Mouse (Mus musculus): ENCODE results near the gene Lrrc73. TPM values are rescaled to one million over a fixed set of nuclear protein-coding genes. Genes with fewer than 3 reads are reported as not detected.

Gene Lrrc73
- 0.89 and 0.91 TPM in 2 replicates for polyA plus RNA-seq (2016; fragmentation: Nextera tagmentation; extraction: Ambion mirVana)

- Histone ChIP-seq H3K27ac (ENCODE audit: poor library complexity, severe bottlenecking) (no peak within 1 kb of the TSS), H3K27me3 (replicated peaks) (peaks cover 30% of the 10 kb centered on the region), H3K4me1 (replicated peaks) (peaks cover 24% of the 10 kb centered on the region), H3K9ac (peak within 1 kb of the TSS; percentile 74), H3K4me2 (peak within 1 kb of the TSS; percentile 100), H3K4me3 (peak within 1 kb of the TSS; percentile 72), H3K36me3 (peaks cover 60% of the 10 kb centered on the region), H3K9me3 (replicated peaks) (0 out of 2 replicates have a peak, but pooled peaks cover 4% of the 10 kb centered on the region)
- 2% methylated on average over 45 of the region's 48 CpGs for WGBS
- peak; percentile 84 for ATAC-seq (ENCODE audit: insufficient number of reproducible peaks, low FRiP score)
These were observed at the start of gene Lrrc73 for GRCm38 (mm10) chr17:46253452-46254084. TSS of gene Lrrc73 (plus strand) at chr17:46253531.

- no peaks in the 10 kb centered on the region for H3K9me3 ChIP-seq (replicated peaks)
- no peak overlapping the region for H3K27ac ChIP-seq (ENCODE audit: poor library complexity, severe bottlenecking)
- peaks cover 62% of the 10 kb centered on the region for H3K36me3 ChIP-seq
- no peak overlapping the region for H3K4me2 ChIP-seq
- H3K27me3 ChIP-seq (replicated peaks): no peaks in the 10 kb centered on the region
- no peak overlapping the region for H3K4me3 ChIP-seq
- H3K4me1 ChIP-seq (replicated peaks): peaks cover 11% of the 10 kb centered on the region
- ATAC-seq (ENCODE audit: insufficient number of reproducible peaks, low FRiP score): no peak
- H3K9ac ChIP-seq: no peak overlapping the region
These were observed 46.7 kb upstream of the Lrrc73 start for GRCm38 (mm10) chr17:46206676-46207075.

GRCm38 (mm10) chr17:46210550-46210949, 42.8 kb upstream of the Lrrc73 start:
- Histone ChIP-seq H3K4me2 (no peak overlapping the region), H3K36me3 (peaks cover 92% of the 10 kb centered on the region), H3K27ac (ENCODE audit: poor library complexity, severe bottlenecking) (no peak overlapping the region), H3K4me3 (no peak overlapping the region), H3K27me3 (replicated peaks) (no peaks in the 10 kb centered on the region), H3K4me1 (replicated peaks) (no peaks in the 10 kb centered on the region), H3K9me3 (replicated peaks) (no peaks in the 10 kb centered on the region), H3K9ac (no peak overlapping the region)
- 87% methylated on average over 3 of the region's 3 CpGs for WGBS
- no peak for ATAC-seq (ENCODE audit: insufficient number of reproducible peaks, low FRiP score)

GRCm38 (mm10) chr17:46221601-46222000, 31.7 kb upstream of the Lrrc73 start:
- ATAC-seq (ENCODE audit: insufficient number of reproducible peaks, low FRiP score): no peak
- Histone ChIP-seq H3K4me3 (no peak overlapping the region), H3K4me1 (replicated peaks) (no peaks in the 10 kb centered on the region), H3K36me3 (peaks cover 98% of the 10 kb centered on the region), H3K27ac (ENCODE audit: poor library complexity, severe bottlenecking) (no peak overlapping the region), H3K27me3 (replicated peaks) (no peaks in the 10 kb centered on the region), H3K9ac (no peak overlapping the region), H3K4me2 (no peak overlapping the region), H3K9me3 (replicated peaks) (no peaks in the 10 kb centered on the region)
- WGBS: 87% methylated on average over 3 of the region's 3 CpGs

GRCm38 (mm10) chr17:46227576-46227975, 25.8 kb upstream of the Lrrc73 start:
- Histone ChIP-seq H3K27ac (ENCODE audit: poor library complexity, severe bottlenecking) (no peak overlapping the region), H3K4me2 (no peak overlapping the region), H3K27me3 (replicated peaks) (no peaks in the 10 kb centered on the region), H3K4me3 (no peak overlapping the region), H3K36me3 (peaks cover 96% of the 10 kb centered on the region), H3K4me1 (replicated peaks) (no peaks in the 10 kb centered on the region), H3K9me3 (replicated peaks) (no peaks in the 10 kb centered on the region), H3K9ac (no peak overlapping the region)
- no peak for ATAC-seq (ENCODE audit: insufficient number of reproducible peaks, low FRiP score)
- 90% methylated on average over 7 of the region's 7 CpGs for WGBS

GRCm38 (mm10) chr17:46236067-46236466, 17.3 kb upstream of the Lrrc73 start:
- Histone ChIP-seq H3K27me3 (replicated peaks) (peaks cover 11% of the 10 kb centered on the region; the same call in 1 of the 2 replicates), H3K27ac (ENCODE audit: poor library complexity, severe bottlenecking) (no peak overlapping the region), H3K4me1 (replicated peaks) (peaks cover 16% of the 10 kb centered on the region), H3K4me2 (no peak overlapping the region), H3K4me3 (no peak overlapping the region), H3K9ac (no peak overlapping the region), H3K9me3 (replicated peaks) (no peaks in the 10 kb centered on the region), H3K36me3 (peaks cover 88% of the 10 kb centered on the region)
- ATAC-seq (ENCODE audit: insufficient number of reproducible peaks, low FRiP score): no peak
- 67% methylated on average over 1 of the region's 1 CpGs for WGBS

GRCm38 (mm10) chr17:46237079-46237478, 16.3 kb upstream of the Lrrc73 start:
- Histone ChIP-seq H3K4me2 (no peak overlapping the region), H3K9ac (no peak overlapping the region), H3K27ac (ENCODE audit: poor library complexity, severe bottlenecking) (no peak overlapping the region), H3K9me3 (replicated peaks) (no peaks in the 10 kb centered on the region), H3K27me3 (replicated peaks) (peaks cover 14% of the 10 kb centered on the region; the same call in 1 of the 2 replicates), H3K4me3 (no peak overlapping the region), H3K36me3 (peaks cover 90% of the 10 kb centered on the region), H3K4me1 (replicated peaks) (peaks cover 16% of the 10 kb centered on the region)
- ATAC-seq (ENCODE audit: insufficient number of reproducible peaks, low FRiP score): no peak
- 72% methylated on average over 6 of the region's 6 CpGs for whole genome bisulfite sequencing

GRCm38 (mm10) chr17:46237480-46237879, 15.9 kb upstream of the Lrrc73 start:
- no peak overlapping the region for H3K9ac ChIP-seq
- ATAC-seq (ENCODE audit: insufficient number of reproducible peaks, low FRiP score): no peak
- H3K4me3 ChIP-seq: no peak overlapping the region
- H3K36me3 ChIP-seq: peaks cover 91% of the 10 kb centered on the region
- H3K4me2 ChIP-seq: no peak overlapping the region
- peaks cover 18% of the 10 kb centered on the region; the same call in 1 of the 2 replicates for H3K27me3 ChIP-seq (replicated peaks)
- H3K27ac ChIP-seq (ENCODE audit: poor library complexity, severe bottlenecking): no peak overlapping the region
- WGBS: 63% methylated on average over 5 of the region's 5 CpGs
- peaks cover 16% of the 10 kb centered on the region for H3K4me1 ChIP-seq (replicated peaks)
- H3K9me3 ChIP-seq (replicated peaks): no peaks in the 10 kb centered on the region

GRCm38 (mm10) chr17:46239516-46240114, 13.7 kb upstream of the Lrrc73 start:
- ATAC-seq (ENCODE audit: insufficient number of reproducible peaks, low FRiP score): peak; percentile 66
- WGBS: 36% methylated on average over 15 of the region's 15 CpGs
- Histone ChIP-seq H3K4me2 (peak overlapping the region; percentile 18; the same call in 1 of the 2 replicates), H3K4me3 (no peak overlapping the region), H3K4me1 (replicated peaks) (peaks cover 16% of the 10 kb centered on the region), H3K27me3 (replicated peaks) (peaks cover 19% of the 10 kb centered on the region; the same call in 1 of the 2 replicates), H3K27ac (ENCODE audit: poor library complexity, severe bottlenecking) (peak overlapping the region; percentile 29; the same call in 1 of the 2 replicates), H3K9me3 (replicated peaks) (no peaks in the 10 kb centered on the region), H3K36me3 (peaks cover 93% of the 10 kb centered on the region), H3K9ac (peak overlapping the region; percentile 35; the same call in 1 of the 2 replicates)

- WGBS: 61% methylated on average over 11 of the region's 11 CpGs
- Histone ChIP-seq H3K27me3 (replicated peaks) (0 out of 2 replicates have a peak, but pooled peaks cover 8% of the 10 kb centered on the region), H3K4me2 (no peak overlapping the region), H3K4me1 (replicated peaks) (peaks cover 16% of the 10 kb centered on the region), H3K36me3 (peaks cover 93% of the 10 kb centered on the region), H3K4me3 (no peak overlapping the region), H3K9me3 (replicated peaks) (no peaks in the 10 kb centered on the region), H3K27ac (ENCODE audit: poor library complexity, severe bottlenecking) (no peak overlapping the region), H3K9ac (0 out of 2 replicates have a peak overlapping the region, but pooled peaks have one; percentile 0)
- no peak for ATAC-seq (ENCODE audit: insufficient number of reproducible peaks, low FRiP score)
These were observed 11.9 kb upstream of the Lrrc73 start for GRCm38 (mm10) chr17:46241471-46241870.

- ATAC-seq (ENCODE audit: insufficient number of reproducible peaks, low FRiP score): no peak
- 88% methylated on average over 13 of the region's 13 CpGs for WGBS
These were observed 11.1 kb upstream of the Lrrc73 start for GRCm38 (mm10) chr17:46242274-46242673.

More at GRCm38 (mm10) chr17:46242274-46242673, 11.1 kb upstream of the Lrrc73 start:
- Histone ChIP-seq H3K36me3 (peaks cover 85% of the 10 kb centered on the region), H3K27me3 (replicated peaks) (0 out of 2 replicates have a peak, but pooled peaks cover 8% of the 10 kb centered on the region), H3K9me3 (replicated peaks) (no peaks in the 10 kb centered on the region), H3K9ac (no peak overlapping the region), H3K4me1 (replicated peaks) (peaks cover 24% of the 10 kb centered on the region), H3K4me2 (no peak overlapping the region), H3K27ac (ENCODE audit: poor library complexity, severe bottlenecking) (no peak overlapping the region), H3K4me3 (no peak overlapping the region)
